Mouse (Mus musculus) urinary bladder, postnatal 4 days (tissue): ENCODE measurements at regions not wholly inside any gene's neighbourhood (a gene's known extent, or its start where the extent isn't known, plus 50 kb on each side); places are given as distances from the start of the nearest gene placed in this dataset.

ENCODE experiments used
- DNase-seq, 2 experiments: peaks; one replicate each; pipeline ENCODE4 v3.0.0; 2021 to 2022; ENCODE audit warnings: low spot score in 2 of 2

DNA sequence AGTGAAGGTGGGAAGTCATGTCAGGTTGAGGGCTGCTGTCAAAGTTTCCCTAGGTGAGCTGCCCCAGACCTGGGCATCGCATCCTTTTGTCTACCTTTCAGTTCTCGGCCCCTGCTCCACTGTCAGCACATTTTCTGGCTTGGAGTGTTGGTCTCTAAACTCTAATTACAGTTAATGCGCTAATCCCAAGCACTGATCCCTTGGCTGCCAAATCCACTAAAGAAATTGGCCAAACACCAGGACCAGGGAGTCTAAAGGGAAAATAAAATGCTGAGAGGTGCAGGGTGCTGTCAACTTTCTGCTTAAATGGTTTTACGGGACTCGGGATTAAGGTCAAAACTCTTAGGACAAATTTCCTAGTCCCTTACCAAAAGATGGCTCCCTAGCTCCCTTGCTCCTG lies 450.3 kb upstream of the Adamts9 start:
- no peak for DNase-seq

DNA sequence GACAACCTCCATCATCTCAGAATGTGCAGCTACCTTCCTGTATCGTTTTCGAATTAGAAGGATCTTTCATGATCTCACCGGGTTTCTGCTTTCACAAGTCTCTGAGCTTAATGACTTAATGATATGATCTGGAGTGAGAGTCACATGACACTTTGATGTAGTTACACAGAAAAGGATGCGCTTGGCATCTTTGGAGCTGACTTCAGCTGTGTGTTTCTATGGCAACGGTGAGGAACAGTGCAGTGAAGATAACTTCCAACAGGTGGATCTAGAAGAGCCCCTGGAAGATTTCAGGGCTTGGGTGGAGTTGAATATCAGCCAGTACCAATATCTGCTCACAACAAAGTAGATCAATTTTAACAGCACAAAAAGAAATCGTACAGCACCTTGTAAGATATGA lies 449.1 kb upstream of the Adamts9 start:
- no peak for DNase-seq

DNA sequence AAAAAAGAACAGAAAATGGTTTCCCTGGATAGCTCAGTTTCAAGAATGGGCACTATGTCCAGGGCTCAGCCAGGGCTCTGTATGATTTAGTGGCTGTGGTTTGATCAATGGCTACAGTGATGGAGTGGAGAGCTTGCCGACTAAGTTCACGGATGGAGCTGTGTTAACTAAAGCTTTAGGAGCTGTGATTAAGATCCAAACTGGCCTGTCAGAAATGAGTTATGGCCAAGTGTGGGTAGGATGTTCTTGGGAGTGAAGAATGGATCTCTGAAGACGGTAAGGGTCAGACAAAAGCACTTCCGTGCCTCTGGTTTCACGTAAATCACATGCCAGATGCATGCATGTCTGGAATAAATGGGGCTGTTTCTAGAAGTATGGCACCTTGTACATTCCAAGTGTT lies 447.9 kb upstream of the Adamts9 start:
- DNase-seq = no peak

DNA sequence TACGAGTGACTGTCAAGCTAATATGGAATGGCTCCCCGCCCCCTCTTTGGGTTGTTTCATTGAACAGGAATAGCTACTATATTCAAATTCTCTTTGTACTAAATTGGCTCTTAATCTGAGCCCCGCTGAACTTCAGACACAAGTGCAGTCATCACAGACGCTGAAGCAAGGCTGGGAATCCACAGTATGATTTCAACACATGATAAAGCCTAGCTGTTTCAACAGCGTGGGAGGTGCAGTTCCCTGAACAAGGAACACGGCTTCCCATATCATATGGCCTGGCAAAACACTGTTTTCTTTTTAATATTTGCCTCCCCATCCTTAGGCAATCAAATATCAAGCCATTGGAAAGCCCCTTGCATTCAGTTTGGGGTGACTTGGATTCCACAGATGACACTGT lies 428.0 kb upstream of the Adamts9 start:
- no peak for DNase-seq

DNA sequence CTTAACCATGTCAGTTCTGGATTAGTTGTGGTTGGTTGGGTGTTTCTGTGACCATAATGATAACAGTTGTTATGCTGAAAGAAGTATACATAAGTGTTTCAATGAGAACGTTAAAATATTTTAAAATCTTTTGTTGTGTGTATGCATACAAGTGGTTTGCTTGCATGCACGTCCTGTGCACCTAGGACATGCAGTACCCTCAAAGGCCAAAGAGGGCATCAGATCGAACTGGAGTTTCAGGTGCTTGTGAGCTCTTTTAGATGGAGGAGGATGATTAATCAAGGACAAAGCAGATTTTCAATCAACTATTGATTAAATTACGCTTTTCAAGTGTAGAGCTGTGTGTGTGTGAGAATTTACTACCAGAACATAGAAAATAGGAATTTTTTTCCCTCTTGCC lies 420.6 kb upstream of the Adamts9 start:
- no peak for DNase-seq

DNA sequence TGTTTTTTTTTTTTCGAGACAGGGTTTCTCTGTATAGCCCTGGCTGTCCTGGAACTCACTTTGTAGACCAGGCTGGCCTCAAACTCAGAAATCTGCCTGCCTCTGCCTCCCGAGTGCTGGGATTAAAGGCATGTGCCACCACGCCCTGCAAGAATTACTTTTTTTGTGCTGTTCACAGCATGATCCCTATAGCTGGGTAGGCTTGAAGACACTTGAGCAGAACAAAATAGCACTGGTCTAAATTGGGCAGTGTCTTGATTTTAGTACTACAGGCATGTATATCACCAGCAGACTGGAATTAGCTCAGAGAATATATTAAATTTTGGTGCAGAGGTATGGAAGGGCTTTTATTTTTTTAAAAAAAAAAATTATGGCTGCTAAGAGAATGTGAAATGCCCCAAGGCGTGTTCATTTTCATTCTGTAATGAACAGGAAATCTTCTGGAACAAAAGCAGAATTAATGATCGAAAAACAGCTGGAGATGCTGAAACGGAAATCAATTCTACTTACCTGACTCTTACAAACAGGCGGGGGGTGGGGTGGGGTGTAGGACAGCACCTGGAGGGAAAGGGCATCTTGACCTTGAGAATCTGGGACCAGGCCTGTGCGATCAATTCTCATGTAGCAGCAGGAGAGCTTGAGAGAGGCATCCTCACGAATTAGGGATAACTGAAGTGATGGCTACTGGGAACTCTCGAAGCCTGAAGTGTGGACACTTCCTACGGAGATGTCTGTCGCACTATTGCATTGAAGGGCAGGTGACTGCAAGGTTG lies 410.2 kb upstream of the Adamts9 start:
- DNase-seq = no peak

DNA sequence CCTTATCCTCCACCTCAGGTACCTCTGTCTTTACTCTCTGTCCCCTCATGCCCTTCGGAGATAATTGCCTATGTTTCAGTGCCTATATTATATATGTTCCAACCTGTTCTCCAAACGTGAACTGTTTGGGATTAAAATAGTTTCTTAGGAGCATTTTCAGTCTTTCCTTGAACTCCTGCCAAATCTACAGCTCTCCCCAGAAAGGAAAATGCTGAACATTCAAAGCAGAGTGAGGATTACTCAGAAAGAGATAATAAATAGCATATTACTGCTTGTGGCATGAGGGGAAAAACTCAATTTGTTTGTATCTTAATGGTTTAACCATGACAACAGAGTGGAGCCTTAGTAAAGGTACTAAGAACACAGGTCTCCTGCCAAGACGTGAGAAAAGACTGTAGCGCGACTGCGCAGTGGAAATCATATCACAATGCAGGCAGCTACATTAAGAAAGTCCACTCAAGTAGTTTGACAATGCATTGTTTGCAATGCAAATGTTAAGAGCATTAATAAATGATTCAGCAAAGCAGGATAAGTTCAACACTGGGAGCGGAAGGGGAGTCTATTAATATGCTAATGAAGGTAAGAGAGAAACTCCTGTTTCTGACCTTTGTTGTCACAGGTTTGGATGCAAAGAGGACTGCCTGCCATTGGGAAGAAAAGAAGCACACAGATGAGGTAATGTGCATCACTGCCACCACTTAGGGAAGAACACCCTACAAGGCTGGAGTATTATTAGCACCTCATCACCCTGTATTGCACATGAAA lies 406.8 kb upstream of the Adamts9 start:
- no peak for DNase-seq

DNA sequence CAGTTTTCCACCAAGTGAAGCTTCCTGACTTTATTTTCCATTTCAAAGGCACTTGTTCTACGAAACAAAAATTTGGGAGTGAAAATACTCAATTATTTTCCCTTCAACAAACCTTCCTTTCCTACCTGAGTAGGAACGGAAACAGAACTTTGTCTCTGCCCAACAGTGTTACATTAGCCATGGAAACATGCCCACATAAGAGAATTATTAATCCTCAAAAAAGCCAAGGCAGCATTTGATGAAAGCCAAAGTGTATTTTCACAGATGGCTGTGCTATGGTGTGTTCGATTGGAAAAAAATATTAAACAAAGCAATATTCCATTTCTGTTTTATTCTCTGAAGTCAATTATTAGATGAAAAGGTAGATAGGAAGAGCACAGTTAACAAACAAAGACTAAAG lies 404.8 kb upstream of the Adamts9 start:
- DNase-seq = no peak

DNA sequence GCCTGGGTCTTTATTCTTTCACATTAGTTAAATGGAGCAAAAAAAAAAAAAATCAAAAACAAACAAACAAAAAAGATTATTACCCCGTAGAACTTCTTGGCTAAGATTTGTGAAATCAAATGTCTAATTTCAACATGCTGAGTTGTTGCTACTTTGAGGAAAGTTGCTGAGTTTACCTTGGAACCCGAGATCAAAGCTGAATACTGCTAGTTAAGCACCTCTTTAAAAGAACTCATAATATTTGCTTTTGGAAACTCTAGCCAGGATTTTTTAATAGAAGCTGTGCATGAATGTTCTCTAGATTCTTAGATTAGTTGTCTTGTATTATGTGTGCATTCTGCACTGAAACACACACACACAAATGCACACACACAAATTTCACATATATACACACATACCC lies 385.4 kb upstream of the Adamts9 start:
- DNase-seq = no peak

DNA sequence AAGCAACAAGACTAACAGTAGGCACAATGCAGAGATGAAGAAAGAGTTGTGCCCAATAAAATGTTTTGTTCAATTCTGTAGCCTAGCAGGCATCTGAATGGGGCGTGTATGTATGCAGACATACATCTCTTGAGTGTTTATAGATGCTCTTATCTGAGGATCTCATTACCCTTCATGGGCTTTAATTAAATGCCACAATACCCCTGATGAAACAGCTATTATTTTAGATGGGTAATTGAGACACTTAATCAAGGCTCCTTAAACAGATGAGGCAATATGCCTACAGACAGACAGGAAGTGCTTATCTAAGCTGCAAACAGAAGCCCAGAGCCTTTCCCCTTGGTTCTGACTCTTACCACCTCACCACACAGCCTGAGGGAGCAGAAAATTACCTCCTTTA lies 384.6 kb upstream of the Adamts9 start:
- DNase-seq = no peak

DNA sequence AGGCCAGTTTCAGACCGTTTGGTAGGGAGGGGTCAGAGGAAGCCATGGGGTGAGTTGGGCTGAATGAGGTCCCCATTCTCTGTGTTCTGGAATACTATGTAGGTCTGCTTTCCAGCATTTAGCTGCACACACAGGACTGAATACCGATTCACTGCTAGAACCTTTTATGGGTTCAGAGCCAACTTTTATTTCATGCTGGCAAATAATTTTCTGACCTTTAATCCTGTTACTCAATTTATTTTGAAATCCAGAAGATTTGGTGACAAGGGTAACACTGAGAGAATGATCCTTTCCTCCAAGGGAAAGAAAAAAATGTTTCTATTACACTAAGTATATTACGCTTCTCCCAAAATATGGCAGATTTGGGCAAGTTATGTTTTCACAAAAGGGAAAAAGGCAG lies 380.6 kb upstream of the Adamts9 start:
- DNase-seq = no peak

DNA sequence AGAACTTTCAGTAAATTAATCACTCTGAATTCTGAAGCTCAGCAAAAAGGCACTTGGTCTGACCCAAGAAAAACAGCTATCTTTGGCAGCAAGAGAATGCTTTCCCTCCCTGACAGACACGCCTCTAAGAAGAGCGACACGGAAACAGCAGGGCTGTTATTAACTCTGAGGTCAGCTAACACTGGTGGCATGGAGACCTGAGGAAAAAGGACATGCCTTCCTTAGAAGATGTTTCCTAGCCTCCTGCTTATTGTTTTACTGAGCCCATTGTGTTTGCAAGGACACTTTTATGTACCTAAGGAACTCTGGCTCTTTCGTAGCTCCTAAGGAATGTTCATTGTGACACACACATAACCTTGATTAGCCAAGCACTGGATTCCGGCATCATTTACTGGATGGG lies 371.3 kb upstream of the Adamts9 start:
- no peak for DNase-seq

DNA sequence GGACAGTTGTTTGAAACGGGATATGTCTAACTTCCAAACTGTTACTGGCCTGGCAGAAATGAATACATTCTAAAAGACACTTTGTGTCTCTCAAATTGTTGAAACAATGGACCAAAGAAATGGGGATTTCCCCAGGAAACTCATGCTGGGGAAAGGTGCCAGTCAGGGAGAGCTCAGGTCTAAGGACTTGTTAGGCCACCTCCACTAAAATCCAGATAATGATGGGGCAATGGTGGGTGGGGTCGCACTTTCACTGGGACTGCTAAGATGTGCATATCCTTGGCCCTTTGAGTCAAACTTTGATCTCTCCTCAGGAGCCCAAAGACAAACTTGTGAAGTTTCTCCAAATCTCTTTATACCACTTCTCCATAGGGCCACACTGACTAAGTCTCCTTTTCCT lies 361.9 kb upstream of the Adamts9 start:
- no peak for DNase-seq

DNA sequence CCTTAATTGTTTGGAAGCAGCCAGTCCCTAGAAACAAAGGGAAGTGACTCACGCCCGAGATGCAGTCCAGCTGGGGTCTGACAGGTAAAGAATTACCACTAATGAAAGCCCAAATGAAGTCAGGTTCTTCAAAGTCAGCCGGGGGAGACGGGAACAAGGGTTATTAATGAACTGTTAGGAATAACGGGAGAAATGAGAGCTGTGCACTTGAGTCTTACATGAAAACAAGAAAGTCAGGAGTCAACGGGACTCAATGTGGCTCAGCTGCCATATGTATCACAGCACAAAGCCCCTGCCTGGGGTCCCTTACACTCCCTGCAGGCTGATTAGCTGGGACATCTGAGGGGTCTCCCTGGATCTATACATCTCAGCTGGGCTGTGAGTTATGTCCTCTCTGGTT lies 354.7 kb upstream of the Adamts9 start:
- no peak for DNase-seq

DNA sequence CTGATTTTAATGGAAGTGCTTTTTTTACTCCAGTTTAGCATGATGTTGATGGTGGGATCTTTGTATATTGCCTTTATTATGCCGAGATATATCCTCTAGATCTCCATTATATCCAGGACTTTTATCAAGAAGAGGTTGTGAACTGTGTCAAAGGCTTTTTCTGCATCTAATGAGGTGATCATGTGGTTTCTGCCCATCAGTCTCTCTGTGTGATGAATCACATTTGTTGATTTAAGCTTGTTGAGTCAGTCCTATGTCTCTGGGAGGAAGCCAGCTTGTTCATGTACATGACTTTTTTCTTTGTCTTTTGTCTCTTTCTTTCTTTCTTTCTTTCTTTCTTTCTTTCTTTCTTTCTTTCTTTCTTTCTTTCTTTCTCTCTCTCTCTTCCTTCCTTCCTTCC lies 348.4 kb upstream of the Adamts9 start:
- DNase-seq = no peak

DNA sequence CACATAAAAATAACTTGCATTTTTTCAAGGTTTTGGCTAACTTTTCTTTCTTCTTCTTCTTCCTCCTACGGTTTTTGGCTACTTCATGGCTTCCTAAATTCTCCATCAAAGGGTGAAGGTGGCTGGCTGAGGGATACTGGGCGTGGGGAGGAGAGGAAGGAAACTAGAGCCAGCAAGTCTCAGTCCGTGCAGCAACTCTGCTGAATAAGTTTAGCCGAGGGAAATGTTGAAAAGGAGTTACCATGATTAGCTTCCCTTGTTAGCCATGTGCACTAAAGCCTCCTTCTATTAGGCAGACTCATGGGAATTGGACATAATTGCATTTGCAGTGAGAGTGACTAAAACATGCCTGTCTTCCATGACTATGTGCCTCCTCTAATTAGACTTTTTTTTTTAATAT lies 345.1 kb upstream of the Adamts9 start:
- DNase-seq = no peak

DNA sequence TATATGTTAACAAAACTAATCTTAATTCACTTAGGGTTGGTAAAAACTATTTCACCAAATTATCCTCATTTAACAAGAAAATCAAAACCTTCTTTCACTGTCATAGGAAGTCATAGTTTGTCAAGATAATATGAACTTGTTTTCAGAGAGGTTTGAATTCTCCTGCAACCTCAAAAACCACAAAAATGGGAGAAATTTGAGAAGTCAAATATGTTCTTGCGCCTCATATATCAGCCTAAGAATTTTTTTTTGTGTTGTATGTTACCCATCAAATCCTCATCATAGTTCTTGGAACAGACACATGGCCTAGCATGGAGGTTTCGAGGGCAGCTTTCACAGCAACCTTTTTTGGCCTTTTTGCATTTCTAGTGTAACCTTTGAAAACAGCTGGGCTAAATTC lies 342.5 kb upstream of the Adamts9 start:
- DNase-seq = no peak

DNA sequence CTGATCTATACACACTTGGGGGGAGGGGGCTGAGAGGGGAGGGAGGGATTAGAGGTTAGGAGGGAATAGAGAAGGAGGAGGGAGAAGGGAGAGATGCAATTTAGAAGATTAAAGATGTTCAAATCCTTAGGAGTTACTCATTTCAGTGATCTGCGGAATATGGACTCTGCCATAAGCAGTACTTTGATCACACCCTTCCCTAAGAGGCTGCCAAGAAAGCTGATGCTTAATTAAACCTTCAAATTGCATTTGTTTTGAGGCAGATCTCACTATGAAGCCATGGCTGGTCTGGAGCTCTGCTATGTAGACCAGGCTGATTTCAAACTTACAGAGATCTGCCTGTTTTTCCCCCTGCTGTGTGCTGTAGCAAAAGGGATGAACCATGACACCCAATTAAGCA lies 338.2 kb upstream of the Adamts9 start:
- DNase-seq = no peak

DNA sequence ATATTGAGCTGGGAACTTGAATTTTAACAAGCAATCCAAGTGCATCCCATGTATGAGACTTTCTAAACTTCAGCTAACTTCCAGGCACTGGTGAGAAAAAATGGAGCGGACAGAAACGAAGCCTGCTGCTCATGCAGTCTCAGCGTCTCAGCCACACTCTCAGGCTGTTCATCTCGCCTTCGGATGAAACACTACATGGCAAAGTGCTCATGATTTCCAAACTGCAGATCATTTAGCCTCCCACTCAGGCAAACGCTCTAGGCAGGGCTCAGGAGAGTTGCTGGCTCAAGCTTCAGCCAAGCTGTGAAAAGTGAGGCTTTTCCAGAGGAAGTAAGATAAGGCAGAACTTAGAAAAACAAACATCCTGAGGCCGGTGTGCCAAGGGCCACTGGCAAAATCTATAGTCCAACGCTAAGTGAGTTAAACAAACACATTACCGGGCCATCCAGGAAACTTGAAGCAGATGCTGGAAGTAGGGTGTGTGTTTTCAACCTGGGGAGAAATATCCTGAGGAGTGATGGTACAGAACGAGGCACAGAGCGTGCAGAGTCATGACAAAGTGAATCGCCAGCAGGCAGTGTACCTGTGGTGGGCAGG lies 330.7 kb upstream of the Adamts9 start:
- DNase-seq = peak in 1 of 2 experiments; percentile 19

DNA sequence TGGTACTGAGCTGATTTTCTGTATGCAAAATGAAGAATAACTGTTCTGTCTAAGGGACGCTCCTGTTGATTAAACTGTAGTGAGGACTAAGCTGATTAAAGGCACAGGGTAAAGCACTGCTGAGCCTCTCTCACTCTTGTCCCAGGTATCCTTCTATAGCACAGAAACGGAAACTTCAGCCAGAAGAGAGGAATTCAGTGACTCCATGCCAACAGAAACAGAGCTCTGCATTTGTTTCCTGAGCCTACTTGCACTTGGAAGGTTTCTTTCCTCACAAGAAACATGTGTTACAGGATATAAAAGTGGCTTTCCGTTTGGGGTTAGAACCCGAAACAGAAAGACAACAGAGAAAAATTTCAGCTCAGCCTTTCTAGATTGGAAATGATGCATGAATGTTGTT lies 328.9 kb upstream of the Adamts9 start:
- DNase-seq = no peak

DNA sequence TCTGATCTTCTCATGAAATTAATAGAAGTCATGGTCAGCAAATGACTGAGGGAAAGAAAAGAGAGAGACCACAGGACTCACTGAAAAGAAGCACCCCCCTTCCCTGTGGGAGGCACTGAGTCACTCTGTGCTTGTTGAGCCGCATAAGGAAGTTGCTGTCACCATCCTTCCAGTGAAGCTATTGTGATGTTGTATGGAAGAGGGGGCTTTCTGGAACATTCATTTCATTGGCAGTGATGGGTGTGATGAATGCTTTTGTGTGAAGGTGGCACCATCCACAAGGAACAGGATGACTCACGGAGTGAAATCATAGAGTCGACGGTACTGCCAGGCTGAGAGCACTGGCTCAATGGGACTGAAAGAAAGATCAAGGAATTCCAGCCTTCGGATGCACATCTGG lies 323.5 kb upstream of the Adamts9 start:
- DNase-seq = no peak

DNA sequence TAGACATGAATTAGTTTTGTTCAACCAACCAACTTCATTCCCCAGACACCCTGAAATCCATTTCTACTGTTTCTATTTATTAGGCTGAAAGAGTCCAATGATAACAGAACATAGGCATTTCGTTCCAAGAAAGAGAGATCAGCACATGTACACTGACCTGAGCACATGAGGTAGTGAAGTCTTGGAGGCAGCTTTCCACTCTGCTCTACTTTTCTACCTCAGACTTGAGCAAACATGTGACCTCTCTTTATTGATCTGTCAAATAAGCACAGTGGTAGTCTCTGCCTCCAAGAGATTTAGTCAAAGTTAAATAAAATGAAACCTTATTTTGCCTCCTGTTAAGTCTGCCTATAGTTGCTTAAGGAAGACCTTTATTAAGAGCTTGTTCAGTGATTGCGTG lies 321.9 kb upstream of the Adamts9 start:
- no peak for DNase-seq

DNA sequence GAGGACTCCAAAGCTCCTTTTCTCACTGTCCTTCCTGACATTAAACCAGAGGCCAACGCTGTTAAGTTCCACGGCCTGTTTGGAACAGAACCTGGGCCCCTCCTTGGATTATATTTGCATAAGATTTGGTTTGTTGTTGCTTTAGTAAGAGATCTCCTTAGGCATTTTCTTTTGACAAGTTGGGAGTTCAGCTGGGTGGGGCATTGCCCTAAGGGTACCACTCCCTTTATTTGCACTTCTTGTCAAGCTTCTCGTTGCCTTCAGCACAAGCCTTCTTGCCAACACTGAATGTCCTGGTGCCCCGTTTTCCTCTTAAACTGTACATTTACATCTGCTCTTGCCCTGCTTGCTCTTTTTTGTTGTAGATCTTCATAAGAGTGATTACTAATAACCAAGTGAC lies 317.5 kb upstream of the Adamts9 start:
- DNase-seq = no peak
